Mouse (Mus musculus): ENCODE results near the gene Adora1. TPM values are rescaled to one million over a fixed set of nuclear protein-coding genes. Genes with fewer than 3 reads are reported as not detected.

Gene Adora1
- polyA plus RNA-seq, 1 experiment = 28.0 TPM

DNA sequence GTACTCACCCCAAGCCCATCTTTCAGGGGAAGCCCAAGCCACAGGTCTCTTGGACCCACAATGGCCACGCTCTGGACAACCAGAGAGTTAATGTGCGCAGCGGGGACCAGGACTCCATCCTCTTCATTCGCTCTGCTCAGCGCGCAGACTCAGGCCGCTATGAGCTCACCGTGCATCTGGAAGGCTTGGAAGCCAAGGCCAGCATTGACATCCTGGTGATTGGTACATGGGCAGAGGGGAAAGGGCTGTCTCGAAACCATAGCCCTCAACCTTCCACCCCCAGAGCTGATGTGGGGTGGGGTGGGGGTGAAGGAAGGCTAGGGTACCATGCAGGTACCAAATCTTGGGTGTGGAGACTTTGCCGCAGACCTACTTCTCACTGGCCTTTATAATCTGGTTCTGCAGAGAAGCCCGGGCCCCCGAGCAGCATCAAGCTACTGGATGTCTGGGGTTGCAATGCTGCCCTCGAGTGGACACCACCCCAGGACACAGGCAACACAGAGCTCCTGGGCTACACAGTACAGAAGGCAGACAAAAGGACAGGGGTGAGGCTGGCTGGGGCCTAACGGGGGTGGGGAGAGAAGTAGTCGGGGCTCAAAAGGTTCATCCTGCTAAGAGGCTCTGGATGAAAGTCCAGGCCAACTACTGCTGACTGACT is 37.8 kb downstream of the Adora1 start:
- Histone ChIP-seq H3K27ac (ENCODE audit: control insufficient read depth, insufficient read depth, low read depth, low read length) (no peak overlapping the region), H3K36me3 (ENCODE audit: control insufficient read depth, insufficient read depth, low read length) (no peaks in the 10 kb centered on the region), H3K27me3 (ENCODE audit: control insufficient read depth, insufficient read depth, low read length) (no peaks in the 10 kb centered on the region), H3K4me1 (ENCODE audit: control insufficient read depth, insufficient read depth, low read length) (no peaks in the 10 kb centered on the region), H3K4me3 (ENCODE audit: control insufficient read depth, low read depth, low read length) (no peak overlapping the region)
- TF ChIP-seq POLR2A (IDR thresholded peaks at IDR 0.05; ENCODE audit: control insufficient read depth, low read depth, low read length) (no peak), CTCF (IDR thresholded peaks at IDR 0.05; ENCODE audit: control insufficient read depth, insufficient read depth, insufficient replicate concordance, low read depth, low read length) (no peak)

DNA sequence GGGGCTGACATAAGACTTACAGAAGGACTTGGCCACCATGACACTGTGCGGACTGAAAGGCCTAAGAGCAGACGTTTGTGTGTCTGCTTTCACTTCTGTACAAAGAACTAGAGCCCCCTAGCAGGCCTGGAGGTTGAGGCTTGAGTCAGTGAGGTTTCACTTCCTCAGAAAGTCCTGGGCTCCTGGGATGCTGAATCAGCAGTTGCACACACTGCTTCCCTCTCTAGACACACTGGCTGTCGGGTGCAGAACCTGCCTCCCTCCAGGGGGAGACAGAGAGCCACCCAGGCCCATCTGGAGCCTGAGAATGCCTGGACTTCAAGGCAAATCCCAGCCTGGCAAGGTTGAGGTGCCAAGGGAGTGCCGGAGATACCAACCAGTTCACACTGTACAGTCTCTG is 38.8 kb downstream of the Adora1 start:
- Histone ChIP-seq H3K27ac (ENCODE audit: control insufficient read depth, insufficient read depth, low read depth, low read length) (no peak overlapping the region; the same call in 1 of the 2 replicates), H3K4me3 (ENCODE audit: control insufficient read depth, low read depth, low read length) (no peak overlapping the region), H3K36me3 (ENCODE audit: control insufficient read depth, insufficient read depth, low read length) (no peaks in the 10 kb centered on the region), H3K27me3 (ENCODE audit: control insufficient read depth, insufficient read depth, low read length) (no peaks in the 10 kb centered on the region), H3K4me1 (ENCODE audit: control insufficient read depth, insufficient read depth, low read length) (no peaks in the 10 kb centered on the region)
- TF ChIP-seq POLR2A (IDR thresholded peaks at IDR 0.05; ENCODE audit: control insufficient read depth, low read depth, low read length) (no peak), CTCF (IDR thresholded peaks at IDR 0.05; ENCODE audit: control insufficient read depth, insufficient read depth, insufficient replicate concordance, low read depth, low read length) (peak; percentile 74; the same call in 1 of the 2 replicates)

DNA sequence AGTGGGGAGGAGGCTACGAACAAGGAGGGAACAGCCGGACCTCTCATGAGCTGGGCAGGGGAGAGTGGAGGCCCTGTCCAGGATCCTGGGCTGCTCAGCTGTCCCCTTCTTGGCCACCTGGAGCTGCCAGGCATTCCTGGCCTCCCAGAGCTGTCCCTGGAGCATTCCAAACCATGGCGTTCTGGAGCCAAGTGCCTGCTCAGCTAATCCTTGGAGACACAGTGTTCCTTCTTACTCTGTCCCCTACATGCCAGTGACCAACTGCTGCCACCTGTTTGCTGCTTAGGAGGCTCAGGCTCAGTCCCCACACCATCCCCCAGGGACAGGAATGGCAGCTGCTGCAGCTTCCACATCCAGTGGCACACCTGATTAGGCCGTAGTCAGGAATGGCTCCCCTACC is 39.3 kb downstream of the Adora1 start:
- no peak for TF ChIP-seq POLR2A (IDR thresholded peaks at IDR 0.05; ENCODE audit: control insufficient read depth, low read depth, low read length)
- TF ChIP-seq CTCF (IDR thresholded peaks at IDR 0.05; ENCODE audit: control insufficient read depth, insufficient read depth, insufficient replicate concordance, low read depth, low read length) = no peak
- Histone ChIP-seq H3K4me1 (ENCODE audit: control insufficient read depth, insufficient read depth, low read length) (no peaks in the 10 kb centered on the region), H3K4me3 (ENCODE audit: control insufficient read depth, low read depth, low read length) (no peak overlapping the region), H3K27me3 (ENCODE audit: control insufficient read depth, insufficient read depth, low read length) (no peaks in the 10 kb centered on the region), H3K36me3 (ENCODE audit: control insufficient read depth, insufficient read depth, low read length) (no peaks in the 10 kb centered on the region), H3K27ac (ENCODE audit: control insufficient read depth, insufficient read depth, low read depth, low read length) (peak overlapping the region; percentile 16; the same call in 1 of the 2 replicates)

DNA sequence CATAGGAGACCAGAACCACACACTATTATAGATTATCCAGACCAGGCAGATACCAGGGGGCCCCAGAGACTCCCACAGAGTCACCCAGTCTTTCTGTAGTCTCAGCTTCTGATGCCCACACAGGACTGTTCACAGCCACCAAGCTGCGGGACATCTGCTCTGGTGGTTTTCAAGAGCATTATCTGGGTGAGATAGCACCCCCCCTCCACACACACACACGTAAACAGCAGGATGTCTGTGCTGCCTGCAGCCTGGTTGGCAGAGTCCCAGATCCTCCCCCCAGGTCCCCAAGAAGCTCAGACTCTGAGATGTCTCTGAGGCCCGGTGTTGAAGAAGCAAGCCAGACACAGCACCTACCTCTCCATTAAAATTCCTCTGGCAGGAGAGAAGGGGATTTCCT is 39.7 kb downstream of the Adora1 start:
- Histone ChIP-seq H3K4me1 (ENCODE audit: control insufficient read depth, insufficient read depth, low read length) (no peaks in the 10 kb centered on the region), H3K4me3 (ENCODE audit: control insufficient read depth, low read depth, low read length) (no peak overlapping the region), H3K36me3 (ENCODE audit: control insufficient read depth, insufficient read depth, low read length) (no peaks in the 10 kb centered on the region), H3K27ac (ENCODE audit: control insufficient read depth, insufficient read depth, low read depth, low read length) (peak overlapping the region; percentile 16; the same call in 1 of the 2 replicates), H3K27me3 (ENCODE audit: control insufficient read depth, insufficient read depth, low read length) (no peaks in the 10 kb centered on the region)
- TF ChIP-seq POLR2A (IDR thresholded peaks at IDR 0.05; ENCODE audit: control insufficient read depth, low read depth, low read length) = no peak
- no peak for TF ChIP-seq CTCF (IDR thresholded peaks at IDR 0.05; ENCODE audit: control insufficient read depth, insufficient read depth, insufficient replicate concordance, low read depth, low read length)

DNA sequence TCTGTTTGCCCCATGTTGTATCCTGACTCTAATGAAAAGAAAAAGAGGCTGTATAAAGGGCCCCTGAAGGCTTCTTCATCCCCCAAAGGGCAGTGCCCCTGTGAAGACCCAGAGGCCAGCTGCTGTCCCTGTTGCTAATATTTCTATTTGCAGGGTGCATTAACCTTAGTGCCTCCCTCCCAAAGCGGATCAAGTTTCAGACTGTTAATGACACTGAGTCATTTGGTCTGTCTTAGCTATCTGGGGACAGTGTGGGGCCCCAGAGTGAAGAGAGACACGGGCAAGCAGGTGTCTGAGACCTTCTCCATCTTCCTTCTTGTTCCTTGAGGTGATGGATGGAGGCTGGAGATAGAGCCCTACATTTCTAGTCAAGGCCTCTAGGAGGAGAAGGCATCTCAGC is 40.1 kb downstream of the Adora1 start:
- Histone ChIP-seq H3K36me3 (ENCODE audit: control insufficient read depth, insufficient read depth, low read length) (no peaks in the 10 kb centered on the region), H3K27me3 (ENCODE audit: control insufficient read depth, insufficient read depth, low read length) (no peaks in the 10 kb centered on the region), H3K4me3 (ENCODE audit: control insufficient read depth, low read depth, low read length) (no peak overlapping the region), H3K4me1 (ENCODE audit: control insufficient read depth, insufficient read depth, low read length) (no peaks in the 10 kb centered on the region), H3K27ac (ENCODE audit: control insufficient read depth, insufficient read depth, low read depth, low read length) (no peak overlapping the region)
- TF ChIP-seq POLR2A (IDR thresholded peaks at IDR 0.05; ENCODE audit: control insufficient read depth, low read depth, low read length) (no peak), CTCF (IDR thresholded peaks at IDR 0.05; ENCODE audit: control insufficient read depth, insufficient read depth, insufficient replicate concordance, low read depth, low read length) (no peak)

DNA sequence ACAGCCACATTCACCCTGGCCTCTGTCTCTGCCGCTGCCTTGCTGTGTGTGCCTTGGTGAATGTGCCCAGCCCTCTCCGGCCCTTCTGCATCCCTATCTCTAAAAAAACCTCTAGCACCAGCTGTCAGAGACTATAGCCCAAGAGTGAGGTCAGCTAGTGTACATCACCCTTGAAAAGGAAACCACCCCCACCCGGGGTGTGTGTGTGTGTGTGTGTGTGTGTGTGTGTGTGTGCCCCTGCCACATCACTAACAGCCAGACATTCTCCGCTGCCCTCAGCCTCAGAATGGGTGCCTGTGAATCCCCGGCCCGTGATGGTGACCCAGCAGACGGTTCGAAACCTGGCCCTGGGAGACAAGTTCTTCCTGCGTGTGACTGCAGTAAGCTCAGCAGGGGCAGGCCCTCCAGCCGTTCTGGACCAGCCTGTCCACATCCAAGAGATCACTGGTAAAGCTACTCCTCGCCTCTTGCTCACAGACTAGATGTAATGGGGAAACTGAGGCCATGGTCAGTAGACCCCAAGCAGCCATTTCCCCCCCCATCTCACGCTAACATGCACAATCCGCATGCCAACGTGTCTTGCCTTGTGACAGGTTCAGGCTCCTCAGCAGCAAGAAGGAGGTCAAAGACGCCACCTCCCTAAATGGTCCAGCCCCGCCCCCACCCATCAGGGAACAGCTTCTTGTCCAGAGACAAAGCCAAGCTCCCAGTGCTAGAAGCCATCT is 40.8 kb downstream of the Adora1 start:
- Histone ChIP-seq H3K27me3 (ENCODE audit: control insufficient read depth, insufficient read depth, low read length) (no peaks in the 10 kb centered on the region), H3K4me1 (ENCODE audit: control insufficient read depth, insufficient read depth, low read length) (no peaks in the 10 kb centered on the region), H3K4me3 (ENCODE audit: control insufficient read depth, low read depth, low read length) (no peak overlapping the region), H3K36me3 (ENCODE audit: control insufficient read depth, insufficient read depth, low read length) (no peaks in the 10 kb centered on the region), H3K27ac (ENCODE audit: control insufficient read depth, insufficient read depth, low read depth, low read length) (no peak overlapping the region; the same call in 1 of the 2 replicates)
- TF ChIP-seq POLR2A (IDR thresholded peaks at IDR 0.05; ENCODE audit: control insufficient read depth, low read depth, low read length) (0 out of 2 replicates have a peak, but pooled peaks have one; percentile 13), CTCF (IDR thresholded peaks at IDR 0.05; ENCODE audit: control insufficient read depth, insufficient read depth, insufficient replicate concordance, low read depth, low read length) (no peak)

DNA sequence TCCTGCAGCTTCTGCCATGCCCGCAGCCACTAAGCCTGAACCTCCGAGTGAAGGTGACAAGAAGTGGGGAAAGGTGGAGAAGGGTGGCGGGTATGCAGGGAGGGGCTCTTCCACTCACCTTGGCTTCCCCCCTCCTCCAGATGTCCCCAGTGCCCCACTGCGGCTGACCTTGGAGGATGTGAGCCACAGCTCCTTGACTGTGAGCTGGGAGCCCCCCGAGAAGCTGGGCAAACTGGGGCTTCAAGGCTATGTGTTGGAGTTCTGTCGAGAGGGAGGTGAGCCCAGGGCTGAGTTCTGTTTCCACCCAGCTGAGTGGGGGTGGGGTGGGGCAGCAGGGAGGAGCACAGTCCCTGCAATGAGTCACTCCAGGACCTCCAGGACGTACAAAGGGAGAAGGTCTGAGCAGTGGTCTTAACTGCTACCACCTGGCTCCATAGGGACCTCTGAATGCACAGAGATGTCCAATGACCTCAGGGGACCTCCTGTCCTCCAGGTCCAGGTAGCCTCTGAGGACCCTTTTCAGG is 41.5 kb downstream of the Adora1 start:
- Histone ChIP-seq H3K4me3 (ENCODE audit: control insufficient read depth, low read depth, low read length) (no peak overlapping the region), H3K27me3 (ENCODE audit: control insufficient read depth, insufficient read depth, low read length) (no peaks in the 10 kb centered on the region), H3K36me3 (ENCODE audit: control insufficient read depth, insufficient read depth, low read length) (no peaks in the 10 kb centered on the region), H3K4me1 (ENCODE audit: control insufficient read depth, insufficient read depth, low read length) (no peaks in the 10 kb centered on the region), H3K27ac (ENCODE audit: control insufficient read depth, insufficient read depth, low read depth, low read length) (no peak overlapping the region)
- TF ChIP-seq POLR2A (IDR thresholded peaks at IDR 0.05; ENCODE audit: control insufficient read depth, low read depth, low read length) (no peak), CTCF (IDR thresholded peaks at IDR 0.05; ENCODE audit: control insufficient read depth, insufficient read depth, insufficient replicate concordance, low read depth, low read length) (no peak)
